22 mouse cellular contexts compared by ENCODE assay signal in the genomic region with DNA sequence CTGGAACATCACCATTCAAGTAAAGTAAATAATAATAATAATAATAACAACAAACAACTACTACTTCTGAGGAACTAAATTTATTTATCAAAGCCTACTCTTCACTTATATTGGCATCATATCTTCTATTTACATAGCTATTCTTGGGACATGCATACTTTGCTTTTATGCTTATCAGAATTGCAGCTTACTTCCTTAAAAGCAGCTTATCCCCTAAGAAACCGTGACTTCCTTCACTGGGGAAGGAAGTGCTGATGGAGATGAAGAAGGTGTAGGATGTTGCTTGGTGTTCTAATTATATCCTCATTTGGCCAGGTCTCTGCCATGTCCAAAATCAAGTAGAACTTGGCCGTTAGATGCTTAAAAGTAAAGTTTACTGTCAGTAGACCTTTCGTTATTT.
DNase-seq lines count a peak whose midpoint lies in the region; ATAC-seq and TF ChIP-seq lines count a peak whose summit lies in the region.
"Had no signal": no experiment of that assay in that cellular context is flagged by ENCODE, and none has a peak within 500 bp of the region (broad histone marks: within the 10 kb centered on the region; RNA-seq: fewer than 3 reads in every experiment).

No protein-coding gene starts in this region.

- no peak for ATAC-seq in megakaryocyte, adult 5-6 weeks (ENCODE audit: poor library complexity, severe bottlenecking)
- ATAC-seq: forebrain, embryonic 14.5 days; forebrain, embryonic 16.5 days had no signal

- intact Hi-C loops in gastrocnemius, adult 2 months (cut with DNase I) = loop anchor here (5.0 kb wide), 1 partner anchor 39 kb away; no protein-coding TSS in a partner anchor

- DNase-seq in gastrocnemius, adult 2 months = no peak
- DNase-seq in gastrocnemius, adult 18-20 months (ENCODE audit: low spot score) = no peak
- DNase-seq in 416B (ENCODE audit: low read depth) = peak; percentile 15
- DNase-seq in MEL-GATA-1-ER (ENCODE audit: extremely low read depth, low read depth) = peak; percentile 41
- DNase-seq in cerebellum, adult 11-12 months = no peak
- DNase-seq: adrenal gland, adult 2 months; adrenal gland, postnatal 10 days; adrenal gland, postnatal 25 days; cerebellum, adult 18-20 months; cerebellum, adult 8-10 months; cerebellum, adult 9-11 months; cerebellum, postnatal 14 days; cerebellum, postnatal 36 days; embryo, embryonic 11 days had no signal

- H3K27ac ChIP-seq in gastrocnemius, adult 2 months = peak overlapping the region; percentile 93; the same call in 1 of the 2 replicates
- H3K27ac ChIP-seq: embryonic facial prominence, embryonic 13.5 days; embryonic facial prominence, embryonic 15.5 days; forebrain, embryonic 10.5 days; forebrain, embryonic 12.5 days had no signal

- no peak for TF ChIP-seq CTCF in gastrocnemius, adult 2 months (IDR thresholded peaks at IDR 0.05)

- no peak overlapping the region for H3K4me3 ChIP-seq in gastrocnemius, adult 2 months
- H3K4me3 ChIP-seq: embryonic facial prominence, embryonic 13.5 days; embryonic facial prominence, embryonic 15.5 days; erythroblast, embryonic 14.5 days; forebrain, embryonic 10.5 days; forebrain, embryonic 12.5 days had no signal

Comparison
In these comparisons a context has a peak if more than half of its experiments do, and no peak if none do; other contexts are left out.
1. DNase-seq: peak in 416B (single experiment) and MEL-GATA-1-ER (single experiment); none in gastrocnemius, adult 2 months (single experiment), gastrocnemius, adult 18-20 months (single experiment) and cerebellum, adult 11-12 months (single experiment).